Mouse (Mus musculus) limb, embryonic 14.5 days (tissue): ENCODE data around the gene Zfp628. TPM values are rescaled to one million over a fixed set of nuclear protein-coding genes. Genes with fewer than 3 reads are reported as not detected.

ENCODE experiments used
- ATAC-seq: fragments of 200-750 bp; cut with Nextera tagmentation; 2 replicates; pipeline ENCODE4 v1.8.0; 2017; ENCODE audit warnings: low read depth, moderate number of reproducible peaks, moderate TSS enrichment; ENCODE audit not compliant: low FRiP score
- DNase-seq: peaks from one replicate; pipeline ENCODE4 v3.0.0-alpha.2; 2015; ENCODE audit warnings: low spot score
- H3K27ac ChIP-seq: fragments of 300-500 bp; sonication (generic); replicated peaks from 2 replicates; pipeline ENCODE4 v1.5.1; 2014; ENCODE audit warnings: low read depth, mild to moderate bottlenecking, low read length, moderate library complexity, mixed read lengths
- H3K27me3 ChIP-seq: fragments of 300-500 bp; sonication (generic); 2 replicates; pipeline ENCODE4 v1.6.1; 2014; ENCODE audit warnings: low read length, mixed read lengths; ENCODE audit not compliant: control insufficient read depth, insufficient read depth
- H3K36me3 ChIP-seq: fragments of 300-500 bp; sonication (generic); 2 replicates; pipeline ENCODE4 v1.6.1; 2014; ENCODE audit warnings: mild to moderate bottlenecking, low read length, moderate library complexity, mixed read lengths; ENCODE audit not compliant: control insufficient read depth, insufficient read depth
- H3K4me1 ChIP-seq: fragments of 300-500 bp; sonication (generic); 2 replicates; pipeline ENCODE4 v1.6.1; 2014; ENCODE audit warnings: antibody characterized with exemption, low read length, mixed read lengths; ENCODE audit not compliant: control insufficient read depth, insufficient read depth
- H3K4me2 ChIP-seq: fragments of 300-500 bp; sonication (generic); replicated peaks from 2 replicates; pipeline ENCODE4 v1.6.1; 2014; ENCODE audit warnings: low read depth, mild to moderate bottlenecking, low read length, moderate library complexity; ENCODE audit not compliant: severe bottlenecking
- H3K4me3 ChIP-seq: fragments of 300-500 bp; sonication (generic); replicated peaks from 2 replicates; pipeline ENCODE4 v1.5.1; 2014; ENCODE audit warnings: low read length
- H3K9ac ChIP-seq: fragments of 300-500 bp; sonication (generic); 2 replicates; pipeline ENCODE4 v1.6.1; 2014; ENCODE audit warnings: mild to moderate bottlenecking, low read depth, low read length, moderate library complexity; ENCODE audit not compliant: severe bottlenecking
- H3K9me3 ChIP-seq: fragments of 300-500 bp; sonication (generic); 2 replicates; pipeline ENCODE4 v1.6.1; 2016; ENCODE audit warnings: low read length; ENCODE audit not compliant: control insufficient read depth
- POLR2A ChIP-seq: fragments of 200-500 bp; IDR thresholded peaks from 2 replicates; pipeline ENCODE4 v1.8.0; 2012; ENCODE audit warnings: inconsistent platforms, mild to moderate bottlenecking, moderate library complexity, borderline replicate concordance; ENCODE audit not compliant: insufficient read depth, insufficient read length; ENCODE audit errors: extremely low read depth
- WGBS: fragments of 180-500 bp; shearing (Covaris S2); extraction: QIAGEN DNeasy Blood & Tissue Kit; methylation state at CpG from one replicate; pipeline ENCODE4 v1.1.7; 2014; 5-methylcytosine and 5-hydroxymethylcytosine counted together
- polyA plus RNA-seq, 2 experiments: library from polyadenylated mRNA; depleted of rRNA in 1 of 2; stranded (reverse) in 1 of 2; unstranded in 1 of 2; fragments of >200 nt; fragmentation: Nextera tagmentation in 1 of 2; extraction: Ambion mirVana in 1 of 2; gene quantifications; 2 replicates each; pipeline versions ENCODE4 v1.2.1 to v1.2.3; 2012 to 2014

Gene Zfp628
- polyA plus RNA-seq, 2 experiments, result 4.0 to 13.4 TPM

DNA sequence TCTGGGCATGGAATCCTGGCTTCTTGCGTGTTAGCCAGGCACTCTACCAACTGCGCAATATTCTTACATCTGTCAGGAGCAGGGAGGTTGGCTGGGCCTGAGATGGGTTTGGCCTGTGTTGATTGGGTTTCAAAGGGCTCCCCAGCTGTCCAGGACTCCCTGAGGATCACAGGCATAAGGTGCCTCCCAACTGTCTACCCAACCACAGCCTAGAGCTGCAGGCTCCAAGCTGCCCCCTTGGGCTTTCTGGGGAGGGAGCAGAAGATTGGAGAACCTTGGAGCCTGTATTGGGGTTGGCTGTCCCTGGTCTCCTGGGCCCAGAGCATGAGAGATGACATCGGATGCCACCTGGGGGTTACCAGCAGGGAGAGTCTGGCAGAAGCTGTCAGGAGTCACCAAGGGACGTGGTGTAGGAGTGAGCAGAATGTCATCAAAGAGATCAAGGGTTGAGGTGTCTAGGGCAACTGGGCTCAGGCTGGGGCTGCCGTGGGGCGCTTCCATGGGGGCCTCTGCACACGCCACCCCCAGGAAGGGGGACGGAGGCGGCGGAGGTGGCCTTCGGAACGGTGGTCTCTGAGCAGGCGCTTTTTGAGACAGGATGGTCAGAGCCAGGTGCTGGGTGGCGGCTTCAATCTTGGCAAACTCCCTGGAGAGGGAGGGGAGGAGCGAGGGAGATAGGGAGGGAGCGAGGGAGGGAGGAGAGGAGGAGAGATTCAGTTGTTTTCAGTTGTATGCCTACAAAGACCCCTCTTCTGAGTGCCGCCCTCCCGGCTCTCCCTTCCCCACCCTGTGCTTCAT, 16.0 kb upstream of the Zfp628 start:
- ATAC-seq (peak; percentile 24), DNase-seq (no peak)
- Histone ChIP-seq H3K27ac (no peak overlapping the region), H3K27me3 (peaks cover 6% of the 10 kb centered on the region; the same call in 1 of the 2 replicates), H3K4me3 (peak overlapping the region; percentile 27), H3K36me3 (no peaks in the 10 kb centered on the region), H3K9ac (peak overlapping the region; percentile 40), H3K9me3 (no peaks in the 10 kb centered on the region), H3K4me1 (no peaks in the 10 kb centered on the region), H3K4me2 (peak overlapping the region; percentile 39)
- no peak for TF ChIP-seq POLR2A
- 17% methylated on average over 16 of the region's 18 CpGs for WGBS

DNA sequence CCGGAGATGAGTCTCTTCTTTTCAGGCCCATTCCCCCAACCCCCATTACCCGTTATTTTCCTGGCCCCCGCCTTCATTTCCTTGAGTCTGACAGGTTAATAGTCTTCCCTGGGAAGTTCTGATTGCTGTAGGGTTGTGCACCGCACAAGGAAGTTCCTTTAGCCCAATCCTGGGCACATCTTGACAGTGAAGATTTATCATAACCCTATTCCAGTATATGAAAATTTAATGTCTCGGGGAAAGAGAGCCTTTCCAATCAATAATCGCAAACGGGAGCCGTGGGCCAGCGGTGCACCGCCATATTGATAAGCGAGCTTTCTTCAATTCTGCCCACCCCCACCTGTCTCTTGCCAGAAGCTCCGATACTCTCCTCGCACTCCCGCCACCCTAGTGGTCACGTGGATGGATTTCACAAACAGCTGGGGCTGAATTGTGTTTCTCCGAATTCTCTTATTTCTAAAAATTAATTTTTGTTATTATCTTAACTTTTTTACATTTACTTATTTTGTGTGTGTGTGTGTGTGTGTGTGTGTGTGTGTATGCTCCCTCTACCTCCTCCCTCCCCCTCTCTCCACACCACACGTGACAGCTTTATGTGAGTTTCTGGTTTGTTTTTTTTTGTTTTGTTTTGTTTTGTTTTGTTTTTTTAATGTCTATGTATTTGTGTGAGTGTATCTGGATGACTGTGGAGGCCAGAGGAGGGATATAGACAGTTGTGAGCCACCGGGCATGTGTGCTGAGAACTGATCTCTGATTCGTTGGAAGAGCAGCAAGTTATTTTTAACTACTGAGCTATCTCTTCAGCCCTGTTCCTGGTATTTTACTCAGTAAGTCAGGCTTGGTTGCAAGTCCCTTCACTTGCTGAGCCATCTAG, 15.1 kb upstream of the Zfp628 start:
- peak overlapping the region; percentile 39 for H3K4me2 ChIP-seq
- peak overlapping the region; percentile 40; the same call in 1 of the 2 replicates for H3K9ac ChIP-seq
- H3K36me3 ChIP-seq, result no peaks in the 10 kb centered on the region
- H3K9me3 ChIP-seq, result no peaks in the 10 kb centered on the region
- TF ChIP-seq POLR2A, result no peak
- WGBS, result 7% methylated on average over 19 of the region's 19 CpGs
- H3K4me3 ChIP-seq, result peak overlapping the region; percentile 27
- no peak overlapping the region for H3K27ac ChIP-seq
- peak; percentile 58; the same call in 1 of the 2 replicates for ATAC-seq
- H3K27me3 ChIP-seq, result peaks cover 6% of the 10 kb centered on the region; the same call in 1 of the 2 replicates
- H3K4me1 ChIP-seq, result no peaks in the 10 kb centered on the region
- DNase-seq, result no peak

DNA sequence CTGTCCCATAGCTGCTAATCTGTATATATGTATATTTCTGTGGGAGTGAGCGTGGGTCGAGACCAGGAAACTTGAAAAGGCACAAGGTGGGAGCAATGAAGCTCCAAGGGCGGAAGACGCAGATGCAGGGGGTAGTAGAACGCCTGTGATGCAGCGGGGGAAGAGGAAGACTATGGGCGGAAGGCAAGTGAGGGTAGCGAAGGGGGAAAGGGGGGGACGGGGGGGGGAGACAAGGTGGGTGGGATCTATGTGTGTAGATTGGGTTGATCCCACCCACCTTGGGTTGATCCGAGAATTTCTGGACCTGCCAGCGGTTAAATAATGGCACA, 14.5 kb upstream of the Zfp628 start:
- Histone ChIP-seq H3K9ac (no peak overlapping the region), H3K27me3 (peaks cover 6% of the 10 kb centered on the region; the same call in 1 of the 2 replicates), H3K4me1 (no peaks in the 10 kb centered on the region), H3K36me3 (no peaks in the 10 kb centered on the region), H3K4me3 (0 out of 2 replicates have a peak overlapping the region, but pooled peaks have one; percentile 27), H3K27ac (no peak overlapping the region), H3K4me2 (peak overlapping the region; percentile 39; the same call in 1 of the 2 replicates), H3K9me3 (no peaks in the 10 kb centered on the region)
- 36% methylated on average over 11 of the region's 11 CpGs for WGBS
- no peak for DNase-seq
- TF ChIP-seq POLR2A, result no peak
- ATAC-seq, result no peak

DNA sequence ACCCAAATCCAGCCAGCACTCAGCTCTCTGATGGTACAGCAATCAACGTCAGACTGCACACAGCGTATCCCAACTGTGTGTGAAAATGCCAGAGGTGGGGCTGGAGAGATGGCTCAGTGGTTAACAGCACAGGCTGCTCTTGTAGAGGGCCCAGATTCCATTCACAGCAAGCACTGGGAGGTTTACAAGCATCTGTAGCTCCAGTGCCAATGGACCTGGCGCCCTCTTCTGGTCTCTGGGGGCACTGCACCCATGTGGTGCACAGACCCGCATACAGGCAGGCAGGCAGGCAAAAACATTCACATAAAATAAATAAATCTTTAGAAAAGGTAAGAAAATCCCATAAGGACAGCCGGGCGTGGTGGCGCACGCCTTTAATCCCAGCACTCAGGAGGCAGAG, 13.8 kb upstream of the Zfp628 start:
- TF ChIP-seq POLR2A, result no peak
- DNase-seq, result no peak

DNA sequence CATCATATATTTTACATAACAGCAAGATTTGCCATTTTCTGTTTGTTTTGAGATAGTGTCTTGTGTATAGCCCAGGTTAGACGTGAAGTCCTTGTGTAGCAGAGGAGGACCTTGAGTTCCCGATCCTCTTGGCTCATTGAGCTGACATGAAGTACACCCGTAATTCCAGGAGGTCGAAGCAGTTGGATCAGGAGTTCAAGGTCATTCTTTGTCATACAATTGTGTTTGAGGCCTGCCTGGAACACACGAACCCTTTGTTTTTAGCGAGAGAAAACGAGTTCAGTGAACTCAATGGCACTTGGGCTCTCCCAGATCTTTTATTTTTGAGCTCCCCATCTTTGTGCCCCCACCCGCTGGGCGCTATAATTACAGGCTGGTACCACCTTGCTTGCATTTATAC, 12.6 kb upstream of the Zfp628 start:
- Histone ChIP-seq H3K36me3 (no peaks in the 10 kb centered on the region), H3K27ac (no peak overlapping the region), H3K9me3 (no peaks in the 10 kb centered on the region), H3K27me3 (peaks cover 6% of the 10 kb centered on the region; the same call in 1 of the 2 replicates), H3K9ac (no peak overlapping the region), H3K4me3 (no peak overlapping the region), H3K4me1 (no peaks in the 10 kb centered on the region), H3K4me2 (no peak overlapping the region)
- TF ChIP-seq POLR2A, result no peak
- DNase-seq (no peak), ATAC-seq (no peak)
- WGBS, result 87% methylated on average over 9 of the region's 9 CpGs

More for the DNA sequence above, 13.8 kb upstream of the Zfp628 start:
- H3K36me3 ChIP-seq, result no peaks in the 10 kb centered on the region
- no peak overlapping the region for H3K27ac ChIP-seq
- no peak for ATAC-seq
- no peak overlapping the region for H3K9ac ChIP-seq
- no peak overlapping the region for H3K4me2 ChIP-seq
- H3K27me3 ChIP-seq, result peaks cover 6% of the 10 kb centered on the region; the same call in 1 of the 2 replicates
- no peak overlapping the region for H3K4me3 ChIP-seq
- no peaks in the 10 kb centered on the region for H3K4me1 ChIP-seq
- WGBS, result 48% methylated on average over 8 of the region's 8 CpGs
- no peaks in the 10 kb centered on the region for H3K9me3 ChIP-seq
